Mouse (Mus musculus) thymus, adult 18-20 months (tissue): ENCODE data around the gene Hist2h2ac.
"Not testable (repeated sequence)": the region's sequence is repeated elsewhere in the genome, so short reads cannot be mapped to it uniquely, and the experiment has no call there.

ENCODE experiments used
- DNase-seq, 2 experiments: peaks; one replicate each; pipeline ENCODE4 v3.0.0; 2022; ENCODE audit warnings: mixed read lengths in 2 of 2

Gene Hist2h2ac

DNA sequence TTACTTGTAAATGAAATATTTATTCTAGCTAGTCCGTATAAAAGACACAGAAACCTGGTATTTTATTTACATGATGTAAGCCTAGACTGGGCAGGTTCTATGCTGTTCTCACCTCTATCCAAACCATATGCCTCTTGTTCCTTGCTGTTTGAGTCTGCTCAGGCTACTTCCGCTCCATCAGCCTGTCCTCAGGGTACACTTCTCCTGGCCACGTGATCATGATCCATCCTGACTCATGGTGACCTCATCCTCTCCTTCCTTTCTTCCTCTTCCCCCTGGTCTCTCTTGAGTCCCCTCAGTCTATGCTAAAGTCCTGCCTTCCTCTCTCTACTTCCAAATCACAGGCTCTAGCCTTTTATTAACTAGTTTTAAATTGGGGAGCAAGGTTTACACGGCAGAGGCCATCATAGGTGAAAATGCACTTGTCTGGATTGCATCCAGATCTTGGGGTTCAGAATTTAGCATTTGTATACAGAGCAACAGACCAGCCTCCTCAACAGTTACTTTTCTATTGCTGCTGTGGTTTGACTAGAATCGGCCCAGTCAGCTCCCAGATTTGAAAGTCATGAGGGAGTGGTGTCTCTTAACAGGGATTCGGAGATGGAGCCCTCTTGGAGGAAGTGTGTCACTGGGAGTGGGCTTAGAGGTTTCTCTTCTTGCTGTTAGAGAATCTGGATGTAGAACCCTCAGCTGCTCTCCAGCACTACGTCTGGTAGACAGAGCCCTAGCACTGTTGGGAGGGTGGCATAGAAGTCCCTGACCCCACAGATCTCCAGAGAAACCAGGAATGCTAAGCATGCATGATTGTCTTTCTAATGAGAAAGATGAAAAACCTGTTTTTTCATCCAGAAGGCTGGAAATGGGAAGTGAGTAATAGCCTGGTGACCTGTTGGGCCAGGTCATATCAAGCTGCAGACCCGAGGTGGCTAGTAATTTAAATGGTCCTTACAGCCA lies 6.3 kb upstream of the Hist2h2ac start:
- DNase-seq = no peak

DNA sequence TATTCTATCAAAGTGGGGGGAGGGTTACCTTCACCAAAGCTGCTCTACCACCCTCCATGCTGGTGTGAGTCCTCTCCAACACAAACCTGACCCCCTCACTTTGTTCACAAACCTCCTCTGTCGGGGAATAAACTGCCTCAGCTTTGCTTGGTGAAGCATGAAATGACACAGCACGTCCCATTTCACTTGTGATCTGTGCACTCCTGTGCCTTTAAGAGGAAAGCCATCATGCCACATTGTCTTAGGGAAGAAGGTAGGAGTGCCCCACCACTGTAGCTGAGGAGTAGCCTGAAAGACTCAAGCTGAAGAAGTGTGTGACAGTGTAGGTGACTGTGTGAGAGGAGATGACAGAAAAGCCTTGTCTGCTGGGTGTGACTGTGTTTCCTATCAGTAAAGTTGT lies 4.7 kb upstream of the Hist2h2ac start:
- DNase-seq = no peak

GRCm38 (mm10) chr3:96222774-96223173 lies 2.1 kb upstream of the Hist2h2ac start:
- DNase-seq = no peak

GRCm38 (mm10) chr3:96221640-96222038 lies 959 bp upstream of the Hist2h2ac start:
- peak in 1 of 2 experiments; percentile 36 for DNase-seq

DNA sequence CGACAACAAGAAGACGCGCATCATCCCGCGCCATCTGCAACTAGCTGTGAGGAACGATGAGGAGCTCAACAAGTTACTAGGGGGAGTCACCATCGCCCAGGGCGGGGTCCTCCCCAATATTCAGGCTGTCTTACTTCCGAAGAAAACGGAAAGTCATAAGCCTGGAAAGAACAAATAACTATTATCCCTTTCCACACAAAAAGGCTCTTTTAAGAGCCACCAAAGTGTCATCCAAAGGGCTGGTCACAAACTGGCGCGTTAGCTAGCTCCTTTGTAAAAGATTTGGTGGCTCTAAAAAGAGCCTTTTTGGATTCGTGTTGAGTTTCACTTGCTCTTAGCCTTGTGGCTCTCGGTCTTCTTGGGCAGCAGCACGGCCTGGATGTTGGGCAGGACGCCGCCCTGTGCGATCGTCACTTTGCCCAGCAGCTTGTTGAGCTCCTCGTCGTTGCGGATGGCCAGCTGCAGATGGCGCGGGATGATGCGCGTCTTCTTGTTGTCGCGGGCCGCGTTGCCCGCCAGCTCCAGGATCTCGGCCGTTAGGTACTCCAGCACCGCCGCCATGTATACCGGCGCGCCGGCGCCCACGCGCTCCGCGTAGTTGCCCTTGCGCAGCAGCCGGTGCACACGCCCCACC lies 432 bp downstream of the Hist2h2ac start:
- DNase-seq = not testable (repeated sequence)

DNA sequence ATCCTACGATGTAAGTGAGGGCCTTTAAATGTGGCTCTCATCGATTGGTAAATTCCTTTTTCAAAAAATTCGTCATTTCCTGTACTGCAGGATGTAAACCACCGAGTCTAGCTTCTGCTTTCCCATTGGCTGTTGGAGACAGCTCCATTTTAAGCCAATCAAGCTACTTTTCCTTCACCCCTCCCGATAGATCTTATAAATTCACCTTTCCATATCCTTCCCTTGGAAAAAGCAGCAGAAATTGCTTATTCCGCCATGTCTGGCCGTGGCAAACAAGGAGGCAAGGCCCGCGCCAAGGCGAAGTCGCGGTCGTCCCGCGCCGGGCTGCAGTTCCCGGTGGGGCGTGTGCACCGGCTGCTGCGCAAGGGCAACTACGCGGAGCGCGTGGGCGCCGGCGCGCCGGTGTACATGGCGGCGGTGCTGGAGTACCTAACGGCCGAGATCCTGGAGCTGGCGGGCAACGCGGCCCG lies 984 bp downstream of the Hist2h2ac start, which contains the start of the genes Bola1 and Hist2h2ab:
Bola1 (minus strand) TSS at position 49 of the 470 bp plus-strand sequence.
Hist2h2ab (plus strand) TSS at position 205 of the 470 bp plus-strand sequence.
- peak; percentile 68 to 75 for DNase-seq

GRCm38 (mm10) chr3:96219191-96219641 lies 1.5 kb downstream of the Hist2h2ac start:
- peak in 1 of 2 experiments; percentile 56 for DNase-seq

- no peak for DNase-seq
These were observed 11.4 kb downstream of the Hist2h2ac start for GRCm38 (mm10) chr3:96209242-96209641.

- DNase-seq = no peak
These were observed 12.9 kb downstream of the Hist2h2ac start for GRCm38 (mm10) chr3:96207819-96208218.

- no peak for DNase-seq
These were observed 20.9 kb downstream of the Hist2h2ac start for GRCm38 (mm10) chr3:96199731-96200130.

- DNase-seq = not testable (repeated sequence)
These were observed 22.0 kb downstream of the Hist2h2ac start for GRCm38 (mm10) chr3:96198601-96199251.

DNA sequence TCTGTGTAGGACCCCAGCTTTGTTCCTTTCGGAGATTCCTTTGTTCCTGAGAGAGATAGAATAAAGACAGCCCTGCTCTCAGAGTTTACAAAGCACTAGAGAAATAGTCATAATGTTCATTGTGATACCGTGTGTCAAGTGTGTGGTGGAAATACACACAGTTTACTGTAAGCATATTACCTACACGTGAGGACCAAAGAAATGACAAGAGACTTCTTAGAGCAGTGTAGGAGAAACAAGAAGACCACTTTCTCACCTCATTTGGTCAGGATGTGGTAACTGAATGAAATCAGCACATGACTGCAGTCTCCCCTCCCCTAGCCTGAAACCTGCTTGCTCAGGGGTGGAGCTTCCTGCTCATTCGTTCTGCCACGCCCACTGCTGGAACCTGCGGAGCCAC lies 22.5 kb downstream of the Hist2h2ac start:
- DNase-seq = peak in 1 of 2 experiments; percentile 49

GRCm38 (mm10) chr3:96197129-96197749 lies 23.4 kb downstream of the Hist2h2ac start:
- peak; percentile 79 to 85 for DNase-seq

DNA sequence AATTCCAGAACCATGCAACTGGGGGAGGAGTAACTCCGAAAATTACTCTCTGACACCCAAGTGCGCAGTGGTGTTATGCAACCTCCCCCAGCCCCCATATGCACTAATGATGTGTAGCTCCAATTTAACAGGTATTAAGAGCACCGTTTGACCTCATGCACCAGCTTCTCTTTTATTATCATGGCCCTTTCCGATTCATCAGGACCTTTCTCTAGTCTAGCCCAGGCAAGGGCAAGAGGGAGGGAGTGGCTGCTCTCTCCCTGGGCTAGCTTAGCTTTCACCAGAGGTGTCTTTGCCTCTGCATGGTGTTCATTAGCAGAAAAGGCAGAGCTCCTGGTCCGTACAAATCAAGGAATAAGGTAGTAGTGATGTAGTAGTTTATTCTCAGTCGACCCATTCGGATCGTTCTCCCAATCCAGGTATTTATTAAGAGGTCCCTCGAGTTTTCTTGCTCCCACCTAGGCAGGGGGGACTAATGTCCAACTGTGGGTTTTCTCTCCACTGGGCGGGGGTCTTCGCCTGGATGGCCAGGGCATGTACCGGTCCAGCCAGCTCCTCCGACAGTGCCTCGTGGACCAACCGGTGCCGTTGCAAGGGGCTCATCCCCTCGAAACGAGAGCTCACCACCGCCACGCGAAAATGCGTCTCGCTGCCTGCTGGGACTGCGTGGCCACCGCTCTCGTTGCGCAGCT lies 24.1 kb downstream of the Hist2h2ac start:
- peak in 1 of 2 experiments; percentile 40 for DNase-seq

DNA sequence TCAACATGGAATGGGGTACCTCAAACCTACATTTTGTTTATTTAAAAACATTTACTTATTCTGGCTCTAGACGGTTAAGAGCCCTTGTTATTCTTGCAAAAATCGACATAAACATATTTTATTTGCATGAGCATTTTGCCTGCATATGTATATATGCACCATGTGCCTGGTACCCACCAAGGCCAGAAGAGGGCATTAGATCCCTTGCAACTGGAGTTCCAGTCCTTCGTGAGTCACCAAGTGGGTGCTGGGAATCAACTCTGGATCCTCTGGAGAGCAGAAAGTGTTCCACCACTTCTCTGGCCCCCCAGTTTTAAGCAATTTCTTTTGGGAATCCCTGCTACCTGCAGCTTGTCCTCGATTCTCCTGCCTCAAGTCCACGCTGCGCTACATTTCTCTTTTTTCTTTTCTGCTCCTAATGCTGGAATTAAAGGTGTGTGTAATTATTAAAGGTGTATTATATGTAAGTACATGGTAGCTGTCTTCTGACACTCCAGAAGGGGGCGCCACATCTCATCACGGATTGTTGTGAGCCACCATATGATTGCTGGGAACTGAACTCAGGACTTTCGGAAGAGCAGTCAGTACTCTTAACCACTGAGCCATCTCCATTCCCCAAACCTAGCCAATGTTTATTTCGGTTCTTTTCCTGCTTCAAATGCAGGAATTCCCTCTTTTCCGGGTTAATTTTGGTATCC lies 24.9 kb downstream of the Hist2h2ac start:
- DNase-seq = no peak

DNA sequence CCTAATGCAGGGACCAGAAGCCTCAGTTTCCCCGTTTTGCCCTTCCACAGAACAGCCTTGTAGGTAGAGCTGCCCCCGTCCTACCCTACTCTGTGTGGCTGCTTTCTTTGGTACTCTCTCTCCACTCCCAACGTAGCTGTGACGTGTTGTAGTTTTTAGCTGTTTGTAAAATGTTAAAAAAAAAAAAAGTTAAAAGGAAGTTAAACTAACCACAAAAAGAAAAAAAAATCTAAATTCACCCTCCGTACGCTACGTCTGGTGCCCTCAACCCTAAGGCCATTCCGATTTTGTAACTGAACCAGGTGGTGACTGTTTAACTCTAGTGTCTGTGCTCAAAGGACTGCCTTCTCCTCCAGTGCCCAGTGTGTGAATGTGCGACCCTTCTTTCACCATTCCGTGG lies 25.7 kb downstream of the Hist2h2ac start:
- DNase-seq = no peak

DNA sequence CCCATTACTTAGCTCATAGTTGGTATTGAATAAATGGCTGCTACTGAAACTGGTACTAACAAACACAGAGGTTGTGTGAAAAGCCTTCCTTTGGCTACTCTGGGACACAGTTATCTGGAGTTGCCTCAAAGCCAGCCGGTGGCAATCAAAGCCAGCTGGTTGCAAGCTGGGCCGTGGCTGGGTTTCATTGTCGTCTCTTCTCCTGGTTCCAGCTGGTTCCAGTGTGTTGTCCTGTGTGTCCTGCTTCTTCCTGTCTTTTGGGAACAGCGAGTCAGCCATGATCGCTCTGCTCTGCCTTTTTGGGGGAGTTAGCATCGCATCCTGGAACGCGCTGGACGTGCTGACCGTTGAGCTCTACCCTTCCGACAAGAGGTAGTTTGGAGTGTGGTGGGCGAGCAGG lies 27.7 kb downstream of the Hist2h2ac start:
- no peak for DNase-seq

GRCm38 (mm10) chr3:96182382-96182776 lies 38.3 kb downstream of the Hist2h2ac start:
- no peak for DNase-seq

GRCm38 (mm10) chr3:96181510-96182381 lies 38.9 kb downstream of the Hist2h2ac start:
- DNase-seq = no peak
